Mouse (Mus musculus) ovary, postnatal 10 days (tissue): ENCODE measurements around the gene Sned1.

Source experiments
- DNase-seq: peaks from one replicate; pipeline ENCODE4 v3.0.0; 2022; ENCODE audit warnings: low spot score

Gene Sned1

GRCm38 (mm10) chr1:93323973-93324372 is 88.3 kb downstream of the Sned1 start:
- no peak for DNase-seq

DNA sequence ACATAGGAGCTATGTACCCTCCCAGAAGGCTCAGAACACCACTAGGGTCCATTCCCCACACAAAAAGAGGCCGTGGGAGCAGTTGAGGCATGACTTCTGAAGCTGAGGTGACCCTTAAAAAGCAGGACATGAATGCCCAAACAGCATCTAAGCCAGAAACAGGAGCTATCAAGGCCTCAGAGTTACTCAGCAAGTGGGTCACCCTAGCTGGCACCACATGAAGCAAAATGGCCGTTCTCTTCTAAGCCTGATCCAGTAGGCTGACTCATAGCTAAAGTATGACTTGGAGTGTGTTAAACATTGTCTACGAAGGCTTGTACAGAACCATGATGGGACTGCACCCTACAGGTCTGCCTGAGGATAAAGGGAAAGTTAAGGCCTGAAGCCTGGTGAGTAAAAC is 90.8 kb downstream of the Sned1 start:
- DNase-seq, result no peak

DNA sequence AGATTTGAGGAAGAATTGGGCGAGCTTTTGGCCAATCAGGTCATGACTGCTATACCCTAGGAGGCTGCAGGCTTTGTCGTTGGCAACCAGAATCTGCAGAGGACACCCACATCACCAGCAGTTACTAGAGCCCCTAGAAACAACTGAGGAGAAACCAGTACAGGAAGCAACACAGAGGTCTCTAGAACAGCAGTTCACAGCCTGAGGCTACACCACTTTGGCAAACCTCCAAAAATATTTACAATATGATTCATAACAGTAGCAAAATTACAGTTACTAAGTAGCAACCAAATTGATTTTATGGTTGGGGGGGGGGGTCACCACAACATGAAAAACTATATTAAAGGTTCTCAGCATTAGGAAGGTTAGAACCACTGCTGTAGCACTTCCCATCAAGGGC is 99.0 kb downstream of the Sned1 start:
- no peak for DNase-seq

DNA sequence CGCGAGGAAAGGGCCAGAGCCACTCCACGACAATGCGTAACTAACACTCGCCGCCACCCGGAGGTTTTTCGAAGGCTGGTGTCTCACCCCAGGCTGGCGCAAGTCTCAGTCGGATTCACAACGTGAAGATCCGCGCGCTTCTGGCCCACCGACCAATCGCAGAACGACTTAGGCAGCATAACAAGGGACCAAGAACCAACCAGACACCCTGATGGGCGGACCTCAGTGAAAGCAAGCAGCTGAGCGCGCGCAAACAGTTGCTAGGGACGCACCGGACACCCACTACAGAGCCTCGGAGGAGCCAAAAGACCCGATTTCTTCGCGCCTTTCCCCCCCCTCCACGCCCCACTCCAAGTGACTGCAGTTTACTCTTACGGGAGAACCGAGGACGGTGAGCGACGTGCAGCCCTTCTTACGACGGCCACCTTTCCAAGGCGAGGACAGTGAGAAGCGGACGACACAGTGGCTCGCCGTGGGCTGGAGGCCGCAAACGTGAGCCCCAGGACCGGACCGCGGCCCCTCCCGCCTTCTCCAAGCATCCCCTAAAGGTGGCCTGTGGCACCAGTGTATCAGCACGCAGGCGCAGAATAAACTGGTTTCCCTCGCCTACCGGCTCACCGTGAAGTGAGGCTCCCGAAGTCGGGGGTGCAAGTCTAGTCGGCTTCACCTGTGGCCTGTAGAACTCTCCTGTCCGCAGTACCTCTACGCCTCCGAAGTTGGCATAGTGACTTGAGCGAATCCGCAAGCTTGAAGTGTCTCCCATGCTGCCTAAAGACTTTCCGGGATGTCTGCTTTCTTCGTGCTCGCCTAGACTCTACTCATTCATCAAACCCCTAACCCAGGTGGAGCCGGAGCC is 107.2 kb downstream of the Sned1 start, which contains the start of the genes Ppp1r7 and Pask:
TSS of gene Ppp1r7 (plus strand) at position 207 of the 856 bp plus-strand sequence.
TSS of gene Pask (minus strand) at position 835 of the 856 bp plus-strand sequence.
- DNase-seq, result peak; percentile 77

- peak; percentile 79 for DNase-seq
Observed at GRCm38 (mm10) chr1:93343504-93344047, 107.9 kb downstream of the Sned1 start.

- no peak for DNase-seq
Observed at GRCm38 (mm10) chr1:93347176-93347575, 111.5 kb downstream of the Sned1 start.

GRCm38 (mm10) chr1:93349701-93350100 is 114.1 kb downstream of the Sned1 start:
- DNase-seq, result no peak
